16 mouse cellular contexts compared by ENCODE assay signal in genomic region chr15:75190560-75190959, GRCm38 (mm10). TPM values are rescaled to one million over a fixed set of nuclear protein-coding genes. Genes with fewer than 3 reads are reported as not detected.
DNase-seq lines count a peak whose midpoint lies in the region; ATAC-seq and TF ChIP-seq lines count a peak whose summit lies in the region.
"Not testable (repeated sequence)": the region's sequence is repeated elsewhere in the genome, so short reads cannot be mapped to it uniquely, and the experiment has no call there.
"Had no signal": no experiment of that assay in that cellular context is flagged by ENCODE, and none has a peak within 500 bp of the region (broad histone marks: within the 10 kb centered on the region; RNA-seq: fewer than 3 reads in every experiment).

No protein-coding gene starts in this region.

- peak; percentile 9 for DNase-seq in R1 (ENCODE audit: low read depth, low spot score)
- not testable (repeated sequence) for DNase-seq in gastrocnemius, adult 2 months; lung, embryonic 14.5 days
- DNase-seq in hindbrain, embryonic 11.5 days (ENCODE audit: low spot score), result peak; percentile 0
- DNase-seq in kidney, postnatal 14 days, result peak; percentile 15
- peak; percentile 51 for DNase-seq in naive thymus-derived CD4-positive, alpha-beta T cell, adult 2 months (ENCODE audit: low read depth)
- peak; percentile 31 for DNase-seq in thymus, postnatal 25 days

- not testable (repeated sequence) for H3K4me1 ChIP-seq in hindbrain, embryonic 11.5 days (replicated peaks; ENCODE audit: control insufficient read depth, insufficient read depth, low read length); lung, embryonic 14.5 days (ENCODE audit: insufficient read depth)

- H3K4me3 ChIP-seq in gastrocnemius, adult 2 months; hindbrain, embryonic 11.5 days (ENCODE audit: low read depth, low read length); lung, embryonic 14.5 days (ENCODE audit: low read depth, low read length): not testable (repeated sequence)

- not testable (repeated sequence) for H3K36me3 ChIP-seq in hindbrain, embryonic 11.5 days (ENCODE audit: control insufficient read depth, insufficient read depth, low read length); lung, embryonic 14.5 days (ENCODE audit: insufficient read depth)

- not testable (repeated sequence) for H3K27me3 ChIP-seq in hindbrain, embryonic 11.5 days (ENCODE audit: control insufficient read depth, insufficient read depth, low read length); lung, embryonic 14.5 days (ENCODE audit: insufficient read depth, low read length)

- intact Hi-C loops in gastrocnemius, adult 2 months (cut with DNase I), result not testable (repeated sequence)

- peak; percentile 51 for TF ChIP-seq CTCF in gastrocnemius, adult 2 months (IDR thresholded peaks at IDR 0.05)
- peak; percentile 38 for TF ChIP-seq CTCF in lung, embryonic 14.5 days (IDR thresholded peaks at IDR 0.05; ENCODE audit: low read depth)

- H3K27ac ChIP-seq in gastrocnemius, adult 2 months; hindbrain, embryonic 11.5 days (ENCODE audit: low read depth, low read length); lung, embryonic 14.5 days (ENCODE audit: low read depth): not testable (repeated sequence)

- not testable (repeated sequence) for H3K4me2 ChIP-seq in hindbrain, embryonic 11.5 days (replicated peaks; ENCODE audit: low read depth, low read length); lung, embryonic 14.5 days

- not testable (repeated sequence) for H3K9me3 ChIP-seq in hindbrain, embryonic 11.5 days (ENCODE audit: control insufficient read depth, low read length); lung, embryonic 14.5 days (ENCODE audit: low read depth, low read length)

- not testable (repeated sequence) for H3K9ac ChIP-seq in hindbrain, embryonic 11.5 days (ENCODE audit: low read depth, low read length); lung, embryonic 14.5 days

- WGBS in hindbrain, embryonic 11.5 days, result 0% methylated on average over 1 of the region's 3 CpGs
- WGBS in lung, embryonic 14.5 days, result 0% methylated on average over 1 of the region's 3 CpGs

- not testable (repeated sequence) for ATAC-seq in hindbrain, embryonic 11.5 days (ENCODE audit: low FRiP score); lung, embryonic 14.5 days (ENCODE audit: insufficient read depth)

RNA-seq across cellular contexts. Expression of gene BC025446, which starts 25.6 kb away (rescaled TPM):
- not detected for total RNA-seq in gastrocnemius, adult 2 months (2021)
- not detected in 2 replicates for polyA plus RNA-seq in hindbrain, embryonic 11.5 days (2014; fragmentation: Nextera tagmentation; extraction: Ambion mirVana)
- polyA plus RNA-seq in lung, embryonic 14.5 days (2014; fragmentation: Nextera tagmentation; extraction: Ambion mirVana), result 0.16 TPM in 1 of 2 replicates, not detected in the other
- total RNA-seq: gastrocnemius, postnatal 14 days; heart, postnatal 25 days; layer of hippocampus, adult 8-10 months; left cerebral cortex, adult 8-10 months had no signal
- polyA plus RNA-seq: embryonic facial prominence, embryonic 15.5 days; forebrain, embryonic 10.5 days; hindbrain, embryonic 16.5 days; limb, embryonic 11.5 days; neural tube, embryonic 14.5 days had no signal

RNA-seq across cellular contexts. Expression of gene Ly6g, which starts 35.5 kb away (rescaled TPM):
- not detected for total RNA-seq in gastrocnemius, adult 2 months (2021)
- not detected in 2 replicates for polyA plus RNA-seq in hindbrain, embryonic 11.5 days (2014; fragmentation: Nextera tagmentation; extraction: Ambion mirVana)
- not detected in 2 replicates for polyA plus RNA-seq in lung, embryonic 14.5 days (2014; fragmentation: Nextera tagmentation; extraction: Ambion mirVana)
- total RNA-seq: gastrocnemius, postnatal 14 days; heart, postnatal 25 days; layer of hippocampus, adult 8-10 months; left cerebral cortex, adult 8-10 months had no signal
- polyA plus RNA-seq: embryonic facial prominence, embryonic 15.5 days; forebrain, embryonic 10.5 days; hindbrain, embryonic 16.5 days; limb, embryonic 11.5 days; neural tube, embryonic 14.5 days had no signal
